In the genomic region with DNA sequence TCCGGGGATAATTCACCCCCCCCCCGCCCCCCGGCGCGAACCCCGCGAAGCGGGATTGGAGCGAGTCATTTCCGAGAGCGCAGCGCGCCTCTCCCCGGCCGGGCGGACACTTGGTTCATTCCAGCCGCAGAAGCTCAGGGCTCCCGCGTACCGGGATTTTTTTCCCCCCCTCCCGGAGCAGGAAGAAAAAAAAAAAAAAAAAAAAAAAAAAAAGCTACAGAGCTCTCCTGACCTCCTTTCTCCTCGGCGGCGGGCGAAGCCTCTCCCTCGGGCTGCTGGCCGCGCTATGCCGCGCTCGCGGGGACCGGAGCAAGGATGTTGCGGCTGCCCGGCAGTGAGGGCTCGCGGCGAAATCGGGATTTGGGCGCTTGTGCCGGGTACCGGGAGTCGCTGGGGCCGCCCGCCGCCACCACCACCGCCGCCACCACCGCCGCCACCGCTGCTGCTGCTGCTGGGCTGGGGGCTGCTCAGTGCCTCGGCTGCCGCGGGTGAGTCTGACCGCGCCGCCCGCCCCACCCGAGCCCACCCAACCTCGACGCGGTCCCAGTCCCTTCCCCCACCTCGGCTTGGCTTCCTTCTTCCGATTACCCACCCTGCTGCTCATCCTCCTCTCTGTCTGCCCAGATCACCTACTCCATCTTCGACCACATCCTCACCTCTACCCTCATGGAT, we compare ENCODE assay signal across 8 mouse cellular contexts. TPM values are rescaled to one million over a fixed set of nuclear protein-coding genes. Genes with fewer than 3 reads are reported as not detected.
DNase-seq lines count a peak whose midpoint lies in the region; ATAC-seq and TF ChIP-seq lines count a peak whose summit lies in the region.

A gene (plus strand): TSS at position 74 of the 672 bp plus-strand sequence.

- H3K4me1 ChIP-seq in embryonic facial prominence, embryonic 13.5 days: peaks cover 14% of the 10 kb centered on the region; the same call in 1 of the 2 replicates
- peaks cover 33% of the 10 kb centered on the region for H3K4me1 ChIP-seq in midbrain, embryonic 14.5 days (ENCODE audit: control insufficient read depth, insufficient read depth, low read length)

- peak within 1 kb of the TSS; percentile 42 for H3K4me3 ChIP-seq in embryonic facial prominence, embryonic 13.5 days
- peak within 1 kb of the TSS; percentile 80 for H3K4me3 ChIP-seq in layer of hippocampus, adult 2 months
- H3K4me3 ChIP-seq in midbrain, embryonic 14.5 days (replicated peaks; ENCODE audit: low read depth, low read length): peak within 1 kb of the TSS; percentile 67

- no peak within 1 kb of the TSS for H3K27ac ChIP-seq in embryonic facial prominence, embryonic 13.5 days
- H3K27ac ChIP-seq in layer of hippocampus, adult 2 months: peak within 1 kb of the TSS; percentile 94
- peak within 1 kb of the TSS; percentile 88 for H3K27ac ChIP-seq in midbrain, embryonic 14.5 days (replicated peaks; ENCODE audit: low read depth, low read length)

- H3K9me3 ChIP-seq in embryonic facial prominence, embryonic 13.5 days: no peaks in the 10 kb centered on the region
- no peaks in the 10 kb centered on the region for H3K9me3 ChIP-seq in midbrain, embryonic 14.5 days (ENCODE audit: control insufficient read depth, low read length)

- H3K4me2 ChIP-seq in embryonic facial prominence, embryonic 13.5 days: peak within 1 kb of the TSS; percentile 62
- H3K4me2 ChIP-seq in midbrain, embryonic 14.5 days (ENCODE audit: low read length): peak within 1 kb of the TSS; percentile 75

- H3K9ac ChIP-seq in embryonic facial prominence, embryonic 13.5 days: peak within 1 kb of the TSS; percentile 41; the same call in 1 of the 2 replicates
- peak within 1 kb of the TSS; percentile 87 for H3K9ac ChIP-seq in midbrain, embryonic 14.5 days (replicated peaks; ENCODE audit: low read length)

- peaks cover 85% of the 10 kb centered on the region for H3K27me3 ChIP-seq in embryonic facial prominence, embryonic 13.5 days
- H3K27me3 ChIP-seq in midbrain, embryonic 14.5 days (ENCODE audit: control insufficient read depth, insufficient read depth, low read length): no peaks in the 10 kb centered on the region; the same call in 1 of the 2 replicates

- no peaks in the 10 kb centered on the region for H3K36me3 ChIP-seq in embryonic facial prominence, embryonic 13.5 days
- no peaks in the 10 kb centered on the region for H3K36me3 ChIP-seq in midbrain, embryonic 14.5 days (ENCODE audit: control insufficient read depth, insufficient read depth, low read length)

- ATAC-seq in embryonic facial prominence, embryonic 13.5 days (ENCODE audit: insufficient number of reproducible peaks, insufficient read depth, low FRiP score, low TSS enrichment, low read depth): no peak
- peak; percentile 29 for ATAC-seq in midbrain, embryonic 14.5 days (ENCODE audit: low FRiP score, low TSS enrichment)
- ATAC-seq in CD4-positive, CD25-positive, alpha-beta regulatory T cell, adult 4 months: no peak
- no peak for ATAC-seq in megakaryocyte, adult 5-6 weeks (ENCODE audit: poor library complexity, severe bottlenecking)

- peak; percentile 9; the same call in 1 of the 2 replicates for TF ChIP-seq CTCF in layer of hippocampus, adult 2 months (conservative IDR thresholded peaks at IDR 0.05)

- peak; percentile 17 for DNase-seq in adrenal gland, adult 2 months
- no peak for DNase-seq in adrenal gland, adult 8-10 months
- DNase-seq in ZHBTc4 (ENCODE audit: low read depth, low spot score): peak; percentile 37
- DNase-seq in layer of hippocampus, adult 2 months (ENCODE audit: low spot score in 2 of 2): peak; percentile 69 to 77
- peak; percentile 90 for DNase-seq in midbrain, embryonic 14.5 days

- WGBS in embryonic facial prominence, embryonic 13.5 days: 0% methylated on average over 42 of the region's 65 CpGs
- under 1% methylated on average over 51 of the region's 65 CpGs for WGBS in midbrain, embryonic 14.5 days

RNA-seq across cellular contexts. Expression of the gene that starts here (rescaled TPM):
- under 1 TPM; 0.21 to 0.49 TPM for total RNA-seq in adrenal gland, adult 2 months (2021)
- 1.1 and 1.9 TPM in 2 replicates for polyA plus RNA-seq in adrenal gland, adult 2 months (2012; rRNA removed)
- 1 to 10 TPM in 3 of 4 experiments, under 1 TPM in 1; 0.92 to 2.9 (median 1.5) TPM for total RNA-seq in adrenal gland, adult 8-10 months (2022)
- 0.21 and 0.34 TPM in 2 replicates for polyA plus RNA-seq in embryonic facial prominence, embryonic 13.5 days (2015; fragmentation: Nextera tagmentation; extraction: Ambion mirVana)
- total RNA-seq in layer of hippocampus, adult 2 months (2021): 10 to 100 TPM; 43.1 to 48.9 TPM
- 9.8 and 13.5 TPM in 2 replicates for polyA plus RNA-seq in midbrain, embryonic 14.5 days (2014; fragmentation: Nextera tagmentation; extraction: Ambion mirVana)
- polyA plus RNA-seq in CD4-positive, CD25-positive, alpha-beta regulatory T cell, adult 4 months (2017; shearing (Covaris generic)): not detected
- total RNA-seq in megakaryocyte, adult 5-6 weeks (2015): not detected in 2 replicates
- not detected in 2 replicates for total RNA-seq in megakaryocyte, adult 5-6 weeks (2017)

Comparison
In these comparisons a context has a peak if more than half of its experiments do, and no peak if none do; other contexts are left out.
1. RNA of the gene that starts here (total RNA-seq): 43.1 to 48.9 TPM in layer of hippocampus, adult 2 months; 0.92 to 2.9 TPM in adrenal gland, adult 8-10 months, 0.21 to 0.49 TPM in adrenal gland, adult 2 months and not detected in megakaryocyte, adult 5-6 weeks; every median in the first group is over 10 times any median in the second.
2. Peak in every context shown above with its lines, with median percentiles within 50 percentile points of each other: H3K4me3 ChIP-seq.